Mouse (Mus musculus) spleen, postnatal 14 days (tissue): ENCODE measurements at regions not wholly inside any gene's neighbourhood (a gene's known extent, or its start where the extent isn't known, plus 50 kb on each side); places are given as distances from the start of the nearest gene placed in this dataset.
A peak's percentile ranks its signal among the peaks of the same experiment; 100 is the strongest.

Experiments
- DNase-seq, 2 experiments: peaks; one replicate each; pipeline ENCODE4 v3.0.0; 2021 to 2022; ENCODE audit warnings: low spot score in 2 of 2

DNA sequence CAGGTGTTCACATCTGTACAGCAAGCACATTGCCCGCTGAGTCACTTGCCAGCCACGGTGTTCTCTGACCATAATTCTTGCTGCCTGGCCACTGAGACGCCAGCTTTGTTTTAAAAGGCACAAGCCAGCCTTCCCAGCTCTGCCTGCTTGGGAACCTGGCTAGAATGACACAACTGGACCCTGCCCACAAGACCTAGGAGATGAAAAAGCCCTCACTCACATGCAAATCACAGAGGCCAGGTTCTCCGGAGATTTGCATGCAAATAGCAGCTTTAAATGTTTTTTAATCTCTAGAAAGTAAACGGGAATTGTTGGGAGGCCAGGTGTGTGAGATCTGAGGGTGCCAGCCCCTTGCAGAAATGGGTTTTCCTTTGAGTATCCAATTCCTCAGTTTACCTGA, 71.9 kb downstream of the 1810010D01Rik start:
- DNase-seq = no peak

DNA sequence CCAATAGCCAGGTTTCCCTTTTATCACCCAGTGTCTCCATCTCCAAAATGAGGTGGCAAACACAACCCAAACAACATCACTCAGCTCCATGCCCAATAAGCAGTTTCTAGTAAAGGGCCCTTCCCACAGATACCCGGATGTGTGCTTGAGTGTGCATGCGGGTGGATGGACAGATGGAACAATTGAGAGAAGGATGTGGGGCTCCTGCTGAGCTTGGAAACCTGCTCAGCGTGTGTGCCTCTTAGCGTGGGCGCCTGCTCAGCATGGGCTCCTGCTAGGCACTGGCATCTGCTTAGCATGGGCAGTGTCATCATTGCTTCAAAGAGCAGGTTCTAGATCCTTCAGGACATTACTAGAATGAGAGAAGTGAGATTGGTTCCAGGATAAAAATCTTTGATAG, 75.4 kb downstream of the 1810010D01Rik start:
- DNase-seq = no peak

DNA sequence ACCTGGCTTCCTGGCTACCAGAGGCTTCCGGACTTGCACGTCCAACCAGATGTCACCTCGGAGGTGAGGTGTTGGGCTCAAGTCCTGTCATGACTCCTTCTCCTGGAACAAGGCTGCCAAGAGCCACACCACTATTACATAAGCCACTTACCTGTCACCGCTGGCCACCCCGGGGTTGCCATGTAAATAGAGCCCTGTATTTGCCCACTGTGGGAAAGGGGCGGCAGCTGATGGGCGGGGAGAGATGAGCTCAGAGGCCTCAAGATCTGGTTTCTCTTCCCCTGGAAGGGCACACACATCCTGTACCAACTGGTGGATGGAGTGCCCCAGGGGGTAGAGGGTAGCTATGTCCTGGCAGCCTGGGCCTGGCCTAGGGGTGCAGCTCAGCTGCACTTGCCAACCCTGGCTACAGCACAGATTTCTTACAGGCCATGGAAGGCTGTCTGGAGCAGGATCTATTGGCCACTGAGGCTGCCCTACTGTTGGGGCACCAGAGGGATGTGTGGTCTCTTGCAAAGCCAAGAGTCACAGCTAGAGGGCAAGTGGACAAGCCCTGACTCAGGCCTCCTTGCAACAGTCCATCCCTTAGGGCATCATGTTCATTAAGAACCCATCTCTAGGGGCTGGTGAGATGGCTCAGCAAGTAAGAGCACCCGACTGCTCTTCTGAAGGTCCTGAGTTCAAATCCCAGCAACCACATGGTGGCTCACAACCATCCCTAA, 76.3 kb downstream of the 1810010D01Rik start:
- no peak for DNase-seq

DNA sequence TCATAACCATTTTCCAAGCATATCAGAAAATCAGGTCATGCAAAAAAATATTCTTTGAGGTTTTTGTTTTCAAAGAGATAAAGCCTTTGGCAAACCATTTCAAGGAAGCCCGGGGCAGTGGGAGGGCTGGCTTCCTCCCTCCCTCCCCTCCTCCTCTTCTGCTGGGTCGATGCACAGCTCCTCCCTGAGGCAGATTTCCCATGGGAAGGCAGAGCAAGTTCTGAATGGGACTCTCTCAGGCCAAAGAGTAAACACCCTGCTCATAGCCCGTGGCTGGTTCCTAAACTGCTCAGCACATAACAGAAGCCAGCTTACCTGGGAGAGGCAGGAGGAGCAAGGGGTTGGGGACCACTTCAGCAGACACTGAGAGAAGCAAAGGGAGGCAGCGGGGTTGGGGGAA, 77.9 kb downstream of the 1810010D01Rik start:
- no peak for DNase-seq

DNA sequence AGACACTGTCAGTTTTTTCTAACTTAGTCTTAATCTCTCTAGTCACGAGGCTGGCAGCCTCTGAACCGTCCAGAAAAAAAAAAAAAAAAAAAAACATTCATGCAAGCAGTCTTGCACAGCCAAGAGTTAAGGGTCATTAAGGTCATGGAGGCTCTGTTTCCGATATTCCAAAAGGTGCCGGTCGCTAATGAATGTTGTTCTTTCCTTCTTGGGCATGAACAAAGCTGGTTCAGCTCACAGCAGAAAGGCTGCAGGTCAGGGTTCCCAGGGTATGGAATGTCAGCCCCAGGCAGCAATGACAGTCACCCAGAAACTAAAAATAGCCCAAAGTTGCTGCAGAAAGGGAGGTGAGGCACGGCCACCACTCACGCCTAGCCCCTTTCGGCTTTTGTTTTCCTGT, 80.3 kb downstream of the 1810010D01Rik start:
- DNase-seq = no peak

DNA sequence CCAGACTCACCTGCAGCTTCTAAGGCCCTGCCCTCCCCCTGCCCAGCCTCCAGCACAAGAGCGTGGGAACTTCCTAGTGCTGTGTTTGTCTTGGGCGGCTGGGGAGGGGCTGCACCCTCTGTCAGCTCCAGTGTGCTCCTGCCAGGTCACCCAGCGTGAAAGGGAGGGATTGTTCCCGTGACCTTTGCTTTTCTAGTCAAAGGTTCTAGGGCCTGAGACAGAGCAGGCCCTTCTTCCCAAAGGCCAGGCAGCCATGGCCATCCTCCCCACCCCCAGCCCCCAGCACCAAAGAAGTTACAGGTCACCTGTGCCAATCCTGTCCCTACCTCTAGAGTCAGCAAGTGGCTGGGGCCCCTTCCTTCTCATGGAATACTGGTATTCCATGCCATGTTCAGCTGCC, 80.7 kb downstream of the 1810010D01Rik start:
- no peak for DNase-seq

DNA sequence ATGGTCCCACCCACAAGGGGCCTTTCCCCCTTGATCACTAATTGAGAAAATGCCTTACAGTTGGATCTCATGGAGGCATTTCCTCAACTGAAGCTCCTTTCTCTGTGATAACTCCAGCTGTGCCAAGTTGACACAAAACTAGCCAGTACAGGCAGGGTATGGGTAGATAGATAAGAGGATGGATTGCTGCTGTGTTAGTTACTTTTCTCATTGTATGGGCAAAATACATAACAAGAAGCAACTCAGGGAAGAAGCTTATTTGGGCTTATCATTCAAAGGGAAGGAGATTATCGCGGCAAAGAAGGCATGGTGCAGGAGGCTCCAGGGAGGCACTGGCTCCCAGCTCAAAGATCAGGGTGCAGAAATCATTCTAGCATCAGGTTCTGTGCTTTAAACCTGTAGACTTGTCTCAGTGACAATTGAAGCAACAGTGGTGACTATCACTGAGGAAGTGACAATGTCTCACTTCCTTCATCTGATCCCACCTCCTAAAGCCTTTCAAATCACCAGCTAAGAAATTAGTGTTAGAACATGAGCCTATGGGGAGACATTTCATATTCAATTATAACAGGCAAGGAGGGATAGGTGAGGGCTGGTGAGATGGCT, 83.8 kb downstream of the 1810010D01Rik start:
- DNase-seq = no peak

DNA sequence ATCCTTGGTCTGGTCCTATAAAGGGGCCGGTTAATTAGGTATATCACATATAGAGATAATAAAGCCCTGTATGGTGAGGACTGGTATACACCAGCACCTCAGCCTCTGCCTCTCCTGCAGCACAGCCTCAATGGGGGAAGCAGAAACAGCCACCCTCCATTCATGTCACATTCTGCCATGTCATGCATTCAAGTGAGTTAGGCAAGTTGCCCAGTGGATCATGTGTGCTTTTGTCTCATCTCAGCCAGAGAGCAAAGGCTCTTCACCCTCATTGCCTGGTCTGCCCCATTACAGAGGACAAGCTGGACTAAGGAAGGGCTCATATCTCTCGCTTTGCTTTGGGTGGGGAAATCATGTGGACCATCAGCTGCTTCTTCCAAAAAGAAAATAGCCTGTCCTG, 85.4 kb downstream of the 1810010D01Rik start:
- no peak for DNase-seq

DNA sequence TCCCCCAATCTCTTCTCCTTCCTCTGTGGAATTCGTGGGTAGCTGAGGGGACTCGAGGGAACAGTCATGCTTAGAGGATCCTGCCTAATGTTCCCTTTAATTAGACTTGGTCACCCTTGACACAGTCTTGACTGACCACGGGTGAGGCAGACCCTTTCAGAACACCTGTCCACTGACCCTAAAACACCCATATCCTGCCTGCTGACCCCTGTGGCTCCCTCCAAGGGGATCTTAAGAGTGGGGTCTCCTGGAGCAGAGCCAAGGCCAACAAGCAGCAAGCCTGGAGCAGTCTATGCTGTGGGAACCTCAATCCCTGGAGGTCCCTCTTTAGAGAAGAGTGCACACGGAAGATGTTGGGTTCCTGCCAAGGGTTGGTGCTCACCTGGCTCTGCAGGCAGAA, 89.5 kb downstream of the 1810010D01Rik start:
- DNase-seq = no peak

DNA sequence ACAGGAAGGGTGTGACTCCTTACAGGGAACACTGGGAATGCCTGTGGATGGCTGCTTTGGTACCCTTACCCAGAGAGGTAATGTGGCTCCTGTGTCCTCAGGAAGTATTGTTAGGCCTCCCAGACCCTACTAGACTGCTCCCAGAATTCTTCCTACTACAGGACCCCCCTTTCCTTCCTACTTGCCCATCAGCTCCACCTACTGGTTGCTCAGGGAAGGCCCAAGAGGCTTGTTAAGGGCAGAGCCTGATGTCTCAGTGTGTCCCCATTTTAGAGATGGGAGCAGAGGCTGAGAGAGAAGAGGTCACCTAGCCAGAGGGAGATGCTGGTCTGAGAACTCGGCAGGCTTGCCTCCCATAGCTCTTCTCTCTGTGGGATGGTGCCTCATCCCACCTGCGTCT, 93.3 kb downstream of the 1810010D01Rik start:
- DNase-seq = no peak

DNA sequence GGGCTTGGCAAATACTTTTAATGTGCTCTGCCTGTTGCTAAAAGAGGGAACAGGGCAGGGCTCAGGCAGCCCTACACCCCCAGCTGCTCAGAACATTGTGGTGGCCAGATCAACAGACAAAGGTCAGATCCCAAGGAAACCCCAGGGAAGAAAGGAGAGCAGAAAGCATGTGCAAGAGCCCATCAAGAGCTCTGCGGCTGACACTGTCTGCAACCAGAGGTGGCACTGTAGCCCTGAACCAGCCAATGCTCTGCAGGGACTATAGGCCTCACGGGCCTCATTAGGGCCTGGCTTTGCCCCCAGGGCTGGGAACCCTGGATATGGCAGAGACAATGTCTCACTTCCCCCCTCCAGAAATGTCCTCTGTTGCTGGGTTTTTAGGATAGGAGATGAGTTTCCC, 93.8 kb downstream of the 1810010D01Rik start:
- DNase-seq = no peak

DNA sequence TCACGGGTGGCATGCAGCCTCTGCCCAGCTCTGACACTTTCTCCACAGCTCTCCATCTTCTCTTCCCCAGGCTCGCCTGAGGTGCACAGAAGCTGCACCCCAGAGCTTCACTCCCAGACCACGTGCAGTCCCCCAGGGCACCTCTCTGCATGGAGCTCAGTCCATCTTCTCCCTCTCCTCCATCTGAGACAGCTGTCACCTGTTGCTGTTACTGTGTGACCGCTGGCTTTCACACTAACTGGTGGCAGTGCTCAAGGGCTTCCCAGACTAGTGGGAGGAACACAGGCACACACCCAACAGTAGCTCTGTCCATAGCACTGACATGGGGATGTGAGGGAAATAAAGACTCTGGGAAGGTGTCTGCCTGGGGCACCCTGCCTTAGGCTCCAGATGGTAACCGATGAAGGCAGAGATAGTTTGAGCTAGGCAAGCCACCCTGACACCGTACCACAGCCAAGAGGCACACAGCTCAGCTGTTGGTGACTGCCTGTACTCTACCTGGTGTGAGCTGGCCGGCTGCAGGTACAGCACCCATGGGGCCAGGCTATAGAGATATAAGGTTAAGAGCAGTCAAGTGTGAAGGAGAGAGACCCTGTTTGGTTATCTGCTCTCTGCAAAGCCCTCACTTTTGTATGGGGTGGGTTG, 94.9 kb downstream of the 1810010D01Rik start:
- DNase-seq = no peak

DNA sequence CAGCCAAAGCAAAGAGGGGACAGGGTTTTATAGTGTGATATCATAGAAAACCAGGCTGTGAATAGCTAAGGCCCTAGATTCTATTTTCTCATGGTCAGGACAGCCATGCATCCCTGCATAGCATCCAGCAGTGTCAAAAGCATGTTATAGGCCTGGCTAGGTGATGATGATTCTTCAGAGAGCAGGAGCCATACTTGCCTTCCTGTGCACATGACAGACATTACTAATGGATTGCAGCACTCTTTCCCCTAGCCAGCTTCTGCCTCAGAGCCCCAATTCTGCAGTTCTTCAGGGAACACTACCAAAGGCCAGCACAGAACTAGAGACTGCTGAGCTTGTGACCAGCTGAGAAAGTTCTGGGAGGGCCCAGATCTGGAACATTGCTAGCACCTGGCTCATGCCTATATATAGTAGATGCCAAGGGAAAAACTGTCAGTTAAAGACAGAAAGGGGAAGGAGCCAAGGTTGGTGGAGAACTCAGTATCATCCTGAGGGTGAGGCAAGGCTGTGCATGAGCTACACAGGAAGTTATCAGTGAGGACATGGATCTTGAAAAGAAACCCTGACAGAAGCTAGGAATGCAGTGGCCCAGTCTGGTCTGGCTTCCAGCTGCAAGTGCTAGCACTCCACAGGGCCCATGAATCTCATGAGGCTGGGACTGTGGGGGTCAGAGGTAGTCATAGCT, 95.6 kb downstream of the 1810010D01Rik start:
- DNase-seq = no peak

DNA sequence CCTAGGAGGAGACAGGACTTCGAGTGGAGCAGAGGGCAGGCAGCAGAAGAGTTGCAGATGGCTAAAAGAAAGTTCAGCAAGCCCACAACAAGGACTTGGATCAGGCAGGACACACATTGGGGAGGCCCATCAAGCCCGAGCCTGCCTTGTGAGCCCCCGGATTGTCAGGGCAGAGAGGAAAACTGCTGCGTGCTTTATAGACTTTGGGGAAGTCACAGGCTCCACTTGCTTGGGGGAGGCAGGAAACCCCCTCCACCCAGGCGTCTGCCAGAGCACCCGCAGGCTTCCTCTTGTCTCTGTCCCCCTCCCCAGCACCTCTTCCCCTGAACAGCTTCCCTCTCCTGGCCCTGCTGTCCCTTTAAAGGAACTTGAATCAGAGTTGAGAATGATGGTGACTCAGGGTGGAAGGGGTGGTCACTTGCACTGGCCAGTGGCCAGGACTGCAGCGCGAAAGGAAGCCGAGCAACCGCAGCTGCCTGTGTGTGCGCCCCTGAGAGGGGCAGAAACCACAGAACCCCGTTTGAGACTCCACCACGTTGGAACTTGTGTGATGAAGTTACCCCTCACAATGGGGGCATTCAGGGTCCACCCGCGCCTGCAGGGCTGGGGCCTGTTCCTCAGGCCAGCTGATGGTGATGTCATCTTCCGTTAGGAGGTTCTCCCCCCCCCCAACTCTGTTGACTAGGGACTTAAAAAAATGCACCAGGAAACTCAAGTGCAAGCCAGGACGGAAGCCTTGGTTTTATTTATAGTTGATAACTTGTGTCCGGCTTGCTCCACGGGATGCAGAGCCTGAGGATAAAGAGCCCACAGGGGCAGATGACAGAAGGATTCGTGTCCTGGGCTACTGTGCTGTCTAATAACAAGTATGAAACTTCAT, 96.4 kb downstream of the 1810010D01Rik start:
- DNase-seq = peak in 1 of 2 experiments; percentile 28

DNA sequence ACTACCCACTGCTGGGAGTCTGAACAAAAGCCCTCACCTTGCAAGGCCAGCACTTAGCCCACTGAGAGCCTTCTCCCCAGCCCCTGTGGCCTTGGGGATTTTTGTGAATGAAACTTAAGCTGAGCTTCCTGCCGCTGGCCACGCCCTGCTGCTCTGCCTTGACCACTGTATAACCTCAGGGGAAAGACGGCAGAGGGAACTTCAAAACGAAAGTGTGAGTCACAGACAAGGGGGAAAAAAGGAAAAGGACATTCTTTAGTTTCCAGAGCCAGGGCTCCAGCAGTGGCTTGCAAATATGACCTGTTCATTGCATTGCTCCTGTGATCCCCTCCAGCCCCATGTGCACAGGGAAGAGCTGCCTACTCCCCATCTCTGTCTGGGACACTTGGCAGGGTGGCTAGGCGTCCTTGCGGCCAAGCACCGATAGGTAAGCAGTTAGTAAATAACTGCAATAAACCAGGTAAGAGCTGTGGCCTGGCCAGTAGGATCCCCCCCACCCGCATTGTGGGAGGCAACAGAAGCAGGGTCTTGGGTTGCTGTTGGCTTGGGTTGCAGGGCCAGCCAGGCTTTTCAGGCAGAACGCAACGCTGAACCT, 97.2 kb downstream of the 1810010D01Rik start:
- peak; percentile 16 to 19 for DNase-seq

DNA sequence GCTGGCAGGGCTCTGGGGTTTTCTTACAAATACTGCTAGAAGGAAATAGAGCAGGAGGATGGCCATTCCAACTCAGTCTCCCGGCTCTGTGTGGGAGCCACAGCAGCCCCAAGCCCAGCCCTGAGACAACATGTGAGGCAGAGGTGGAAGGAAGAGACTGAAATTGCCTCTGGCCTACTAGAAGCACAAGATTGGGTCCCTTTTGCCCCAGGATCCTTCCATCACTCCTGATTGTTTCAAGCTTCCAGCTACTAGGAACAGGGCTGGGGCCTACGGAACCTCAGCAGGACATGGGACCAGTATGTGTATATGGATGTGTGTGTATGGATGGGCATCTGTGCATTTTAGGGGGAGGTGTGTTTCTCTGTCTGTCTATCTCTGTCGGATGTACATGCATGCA, 97.9 kb downstream of the 1810010D01Rik start:
- DNase-seq = no peak

DNA sequence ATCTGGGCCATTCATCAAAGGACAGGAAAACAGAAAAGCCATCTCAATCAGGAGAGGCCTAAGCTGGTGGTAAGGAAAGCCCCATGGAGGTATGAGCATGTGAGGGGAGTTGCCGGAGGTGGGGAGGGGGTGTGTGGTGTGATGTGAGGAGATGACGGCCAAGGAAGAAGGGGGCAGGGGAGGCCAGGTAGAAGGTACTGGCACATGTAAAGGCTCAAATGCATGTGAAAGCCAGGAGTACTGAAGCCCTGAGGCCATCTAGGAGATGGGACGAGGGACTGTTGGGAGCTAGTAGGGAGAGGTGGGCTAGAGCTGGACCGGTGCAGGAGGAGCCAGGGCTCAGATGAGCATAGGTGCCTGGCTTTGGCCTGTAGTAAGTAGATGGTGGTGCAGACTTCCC, 98.4 kb downstream of the 1810010D01Rik start:
- no peak for DNase-seq

DNA sequence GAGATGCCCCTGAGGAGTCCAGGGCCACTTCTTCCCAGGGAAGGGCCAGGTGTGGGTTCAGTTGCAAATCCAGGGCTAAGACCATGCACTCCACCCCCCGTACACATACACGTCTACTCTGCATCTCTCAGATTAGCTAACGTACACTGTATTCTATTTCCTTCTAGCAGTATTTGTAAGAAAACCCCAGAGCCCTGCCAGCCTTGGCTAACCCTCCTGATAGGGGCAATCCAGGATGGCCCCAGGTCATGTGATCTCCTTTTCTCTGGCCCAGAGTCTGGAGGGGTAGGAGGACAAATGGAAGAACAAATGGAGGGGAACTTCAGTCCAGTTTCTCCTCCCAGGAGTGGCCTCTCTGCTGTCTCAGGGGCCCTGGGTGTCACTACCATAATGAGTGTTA, 98.9 kb downstream of the 1810010D01Rik start:
- no peak for DNase-seq

DNA sequence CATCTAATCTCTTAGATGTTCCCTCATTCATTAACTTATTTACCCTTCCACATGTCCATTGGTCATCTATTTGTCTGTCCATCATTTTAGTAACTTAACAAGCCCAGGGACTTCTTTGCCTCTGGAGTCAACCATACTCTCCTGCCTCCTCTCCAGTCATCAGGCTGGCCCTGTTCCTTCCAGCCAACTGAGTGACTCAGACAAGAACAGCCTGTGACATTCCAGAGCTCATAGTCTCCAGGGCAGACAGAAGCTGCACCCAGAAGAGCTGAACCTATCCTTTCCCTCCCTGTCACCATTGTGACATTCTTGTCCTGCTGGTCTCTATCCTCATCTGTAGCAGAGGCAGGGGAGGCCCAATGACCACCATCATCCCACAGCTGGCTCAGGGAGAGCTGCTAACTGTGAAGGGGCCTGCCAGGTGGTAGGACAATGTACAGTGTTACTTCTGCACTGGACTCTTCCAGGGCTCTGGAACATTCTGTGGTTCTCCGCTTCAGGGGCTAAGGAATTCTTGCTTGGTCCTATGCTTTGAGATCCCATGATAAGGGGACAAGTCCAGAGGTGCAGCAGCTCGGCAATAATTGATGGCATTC, 100.2 kb downstream of the 1810010D01Rik start:
- DNase-seq = no peak

DNA sequence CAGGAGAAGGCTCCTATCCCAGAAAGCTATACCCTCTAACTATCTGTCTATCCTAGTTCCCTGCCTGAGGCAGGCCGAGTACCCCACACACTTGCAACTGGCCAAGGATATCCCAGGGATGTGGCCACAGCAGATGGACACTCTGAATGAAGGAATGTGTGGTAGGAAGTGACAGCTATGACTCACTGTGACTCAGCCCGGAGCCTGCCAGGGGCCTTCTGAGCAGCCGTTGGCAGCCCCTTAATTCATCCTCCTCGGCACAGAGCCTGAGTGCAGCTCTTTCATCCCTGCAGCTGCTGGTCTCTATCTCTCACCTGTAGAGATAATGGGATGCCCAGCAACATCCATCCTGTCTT, 101.4 kb downstream of the 1810010D01Rik start:
- no peak for DNase-seq
